Mouse (Mus musculus) brain, embryonic 14.5 days (tissue): ENCODE data around the gene Rnf215.

ENCODE experiments used
- CTCF ChIP-seq: fragments of 200-500 bp; IDR thresholded peaks from 2 replicates; pipeline ENCODE4 v1.5.1; 2012; ENCODE audit warnings: inconsistent platforms, mild to moderate bottlenecking, moderate library complexity, borderline replicate concordance; ENCODE audit not compliant: insufficient read depth, insufficient read length; ENCODE audit errors: extremely low read depth
- POLR2A ChIP-seq: fragments of 200-500 bp; IDR thresholded peaks from 2 replicates; pipeline ENCODE4 v1.6.1; 2012; ENCODE audit warnings: mild to moderate bottlenecking, inconsistent platforms, borderline replicate concordance; ENCODE audit not compliant: poor library complexity, insufficient read depth, insufficient read length, severe bottlenecking; ENCODE audit errors: extremely low read depth

- TF ChIP-seq POLR2A = no peak
- no peak for TF ChIP-seq CTCF
Observed at GRCm38 (mm10) chr11:4141505-4141904, 6.5 kb downstream of the Rnf215 start.
